Mouse (Mus musculus) gastrocnemius, adult 18-20 months (tissue): Measurements from ENCODE around the gene Jmjd8. TPM values are rescaled to one million over a fixed set of nuclear protein-coding genes. Genes with fewer than 3 reads are reported as not detected.

Source experiments
- DNase-seq: peaks from one replicate; pipeline ENCODE4 v3.0.0; 2021; ENCODE audit warnings: low spot score
- total RNA-seq, 2 experiments: library from RNA; stranded (reverse); gene quantifications; 2 replicates each; pipeline ENCODE4 v1.2.3; 2021

Jmjd8 gene
- total RNA-seq, 2 experiments from 2014 or later = 12.6 to 14.2 TPM

GRCm38 (mm10) chr17:25832436-25833290 lies 4.0 kb downstream of the Jmjd8 start:
- peak; percentile 100 for DNase-seq

DNA sequence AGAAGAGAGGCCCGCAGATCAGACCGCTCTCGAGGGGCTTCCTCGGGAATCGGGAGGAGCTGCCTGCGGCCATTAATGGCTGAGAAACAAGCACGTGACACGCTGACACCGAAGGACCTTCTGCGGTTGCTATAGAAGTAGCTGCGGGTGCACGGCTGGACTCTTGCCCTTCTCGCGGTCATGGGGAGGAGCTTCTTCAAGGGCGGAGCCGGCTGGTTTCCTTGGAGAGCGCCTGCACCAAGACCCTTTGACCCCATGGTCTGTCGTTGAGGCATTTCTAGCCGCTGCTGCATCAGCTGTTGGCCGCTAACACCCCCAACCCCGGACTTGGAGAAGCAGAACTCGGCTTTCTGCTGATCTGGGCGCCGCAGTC lies 4.6 kb downstream of the Jmjd8 start, which contains the start of gene Stub1:
TSS of gene Stub1 (minus strand) at position 114 of the 373 bp plus-strand sequence.
- peak; percentile 96 for DNase-seq

- no peak for DNase-seq
Measured at GRCm38 (mm10) chr17:25833961-25834594, 5.4 kb downstream of the Jmjd8 start.

DNA sequence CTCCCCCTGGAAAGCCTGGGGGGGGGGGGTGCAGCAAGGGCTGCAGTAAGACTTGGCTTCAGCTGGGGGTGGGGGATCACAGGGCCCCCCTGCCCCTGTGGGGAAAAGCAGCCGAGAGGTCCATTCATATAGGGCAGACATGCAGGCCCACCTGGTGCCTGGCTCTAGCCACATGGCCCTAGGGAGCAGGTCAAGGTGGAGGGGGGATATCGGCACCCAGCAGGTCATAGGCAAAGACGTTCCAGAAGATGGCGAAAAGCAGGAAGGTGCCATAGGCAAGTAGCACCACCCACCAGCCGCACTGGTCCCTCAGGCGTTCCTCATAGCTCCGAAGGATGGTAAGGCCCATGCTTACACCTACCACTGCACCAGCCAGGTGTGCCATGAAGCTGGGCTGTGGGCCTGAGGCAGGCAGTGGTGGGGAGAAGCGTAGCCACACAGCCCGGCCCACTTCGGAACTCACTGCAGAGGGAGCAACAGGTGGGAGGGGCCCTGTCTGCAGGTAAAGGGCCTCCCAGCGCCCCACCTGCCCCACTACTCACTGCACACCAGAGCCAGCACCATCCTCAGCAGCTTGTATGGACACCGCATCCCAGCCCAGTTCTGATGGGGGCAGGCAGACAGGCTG lies 6.0 kb downstream of the Jmjd8 start:
- DNase-seq = no peak

GRCm38 (mm10) chr17:25835301-25835700 lies 6.6 kb downstream of the Jmjd8 start:
- no peak for DNase-seq

- DNase-seq = no peak
Measured at GRCm38 (mm10) chr17:25835816-25836215, 7.1 kb downstream of the Jmjd8 start.

- DNase-seq = peak; percentile 42
Measured at GRCm38 (mm10) chr17:25836397-25837075, 7.9 kb downstream of the Jmjd8 start.

DNA sequence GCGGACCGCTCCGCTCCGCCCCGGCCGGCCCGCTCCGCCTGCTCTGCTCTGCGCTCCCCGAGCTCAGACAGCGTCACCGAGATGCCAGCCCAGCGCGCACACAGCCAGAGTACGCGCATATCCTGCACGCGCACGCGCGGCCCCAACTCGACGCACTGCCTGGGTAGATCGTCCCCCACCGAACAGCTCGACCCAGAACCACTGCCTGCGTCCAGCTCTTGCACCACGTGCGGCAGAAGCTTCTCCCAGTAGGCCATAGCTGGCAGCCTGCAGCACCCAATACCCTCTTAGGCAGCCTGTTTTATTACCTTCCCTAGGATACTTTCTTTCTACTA lies 8.4 kb downstream of the Jmjd8 start, which contains the start of gene Rhbdl1:
TSS of gene Rhbdl1 (minus strand) at position 220 of the 335 bp plus-strand sequence.
- DNase-seq = peak; percentile 85

DNA sequence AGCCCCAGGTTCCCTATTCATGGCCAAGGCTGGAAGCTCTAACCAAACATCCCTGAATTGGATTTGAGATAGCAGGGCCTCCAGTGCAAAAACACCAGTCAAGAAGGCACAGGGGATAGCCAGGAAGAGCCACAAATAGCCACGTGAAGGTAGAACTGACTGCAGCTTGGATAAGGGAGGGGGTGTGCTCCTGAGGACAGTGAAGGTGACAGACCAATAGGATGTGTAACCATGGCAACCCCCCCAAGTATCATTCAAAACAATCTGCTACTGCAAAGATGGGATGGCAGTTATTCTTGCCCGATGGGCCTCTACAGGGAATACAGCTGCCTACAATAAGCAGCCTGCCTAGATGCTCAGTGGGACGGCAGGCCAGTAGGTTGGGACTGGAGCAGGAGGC lies 8.9 kb downstream of the Jmjd8 start:
- DNase-seq = no peak

GRCm38 (mm10) chr17:25838904-25839303 lies 10.2 kb downstream of the Jmjd8 start:
- no peak for DNase-seq

DNA sequence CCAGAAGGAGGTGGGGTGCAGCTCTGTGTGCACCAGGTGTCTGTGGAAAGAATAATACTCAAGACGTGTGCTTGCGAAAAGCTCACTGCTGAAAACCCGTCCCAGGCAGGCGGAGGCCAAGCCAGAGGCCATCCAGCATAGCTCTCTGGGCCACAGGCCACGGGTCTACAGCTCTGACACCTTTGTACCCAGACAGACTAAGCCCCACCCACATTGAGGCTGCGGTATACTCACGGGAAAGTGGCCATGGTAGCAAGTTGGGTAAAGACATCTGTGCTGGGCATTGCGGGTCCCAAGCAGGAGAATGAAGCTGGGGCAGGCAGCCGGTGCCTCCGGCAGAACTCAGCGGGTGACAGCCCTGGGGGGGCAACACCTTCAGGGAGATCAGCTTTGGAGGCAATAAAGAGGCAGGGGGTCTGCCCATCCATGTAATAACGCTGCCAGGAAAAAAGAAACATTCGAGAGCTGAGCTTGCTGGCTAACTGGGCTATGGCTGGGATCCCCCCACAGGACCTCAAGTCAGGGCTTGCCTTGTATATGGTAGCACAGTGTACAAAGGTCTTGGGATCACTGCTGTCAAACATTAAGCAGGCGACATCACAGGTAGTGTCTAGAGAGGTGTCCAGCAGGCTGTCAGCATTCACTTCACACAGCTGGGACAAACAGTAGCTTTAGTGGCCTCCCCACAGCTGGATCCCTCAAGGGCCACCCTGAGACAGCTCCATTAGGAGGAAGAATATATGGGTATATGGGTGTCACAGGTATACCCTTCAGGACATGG lies 11.0 kb downstream of the Jmjd8 start:
- no peak for DNase-seq

GRCm38 (mm10) chr17:25840519-25840918 lies 11.9 kb downstream of the Jmjd8 start:
- no peak for DNase-seq

- no peak for DNase-seq
Measured at GRCm38 (mm10) chr17:25841117-25841880, 12.6 kb downstream of the Jmjd8 start, which contains the start of gene Gm20683. Gm20683 (minus strand) TSS chr17:25841763.

- no peak for DNase-seq
Measured at GRCm38 (mm10) chr17:25842509-25842908, 13.8 kb downstream of the Jmjd8 start.

DNA sequence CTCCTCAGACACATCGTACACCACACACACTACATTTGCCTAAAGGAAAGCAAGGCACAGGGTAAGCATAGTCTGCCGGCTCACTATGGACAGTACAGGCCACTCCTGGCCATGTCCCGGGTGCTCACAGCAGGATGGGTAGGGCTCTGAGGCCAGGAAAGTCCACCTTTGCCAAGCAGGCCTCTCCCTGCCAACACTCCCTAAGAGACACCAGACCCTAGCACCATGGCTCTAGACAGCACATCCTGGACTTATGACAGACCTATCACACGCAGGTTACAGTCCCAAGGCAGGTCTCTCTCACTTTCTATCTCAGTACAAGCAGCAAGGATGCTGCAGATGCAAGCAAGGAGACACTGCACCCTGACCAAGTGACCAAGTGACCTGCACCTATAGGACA lies 14.5 kb downstream of the Jmjd8 start:
- DNase-seq = no peak

DNA sequence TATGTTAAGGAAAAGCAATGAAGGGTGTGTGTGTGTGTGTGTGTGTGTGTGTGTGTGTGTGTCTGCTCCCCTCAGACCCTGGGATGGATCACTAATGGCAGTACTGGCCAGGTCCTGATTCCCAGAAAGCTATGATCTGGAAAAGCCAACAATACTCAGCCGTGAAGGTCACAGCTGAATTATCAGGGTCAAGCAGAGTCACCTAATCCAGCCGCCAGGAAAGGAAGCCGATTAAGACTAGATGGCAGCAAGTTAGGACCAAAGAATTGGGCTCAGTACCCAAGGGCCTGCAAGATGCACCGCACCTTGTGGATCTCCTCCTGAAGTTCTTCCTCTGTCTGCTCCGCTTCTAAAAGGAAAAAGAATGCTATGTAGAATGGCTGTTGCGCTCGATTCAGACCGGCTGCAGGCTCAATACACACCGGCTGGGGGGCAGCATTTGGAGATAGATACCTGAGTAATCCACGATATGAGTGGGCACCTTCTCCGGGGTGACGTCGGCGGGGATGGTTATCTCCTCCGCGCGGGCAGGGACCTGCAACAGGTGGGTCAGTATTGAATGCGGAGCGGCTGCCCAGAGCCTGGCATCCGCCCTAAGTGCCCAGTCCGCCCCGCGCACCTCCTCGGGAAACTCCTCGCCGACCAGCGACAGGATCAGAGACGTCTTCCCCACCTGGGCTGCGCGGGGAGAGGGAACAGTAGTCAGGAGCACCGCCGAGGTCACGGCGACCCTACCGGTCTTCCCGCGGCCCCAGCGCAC lies 15.1 kb downstream of the Jmjd8 start:
- no peak for DNase-seq

DNA sequence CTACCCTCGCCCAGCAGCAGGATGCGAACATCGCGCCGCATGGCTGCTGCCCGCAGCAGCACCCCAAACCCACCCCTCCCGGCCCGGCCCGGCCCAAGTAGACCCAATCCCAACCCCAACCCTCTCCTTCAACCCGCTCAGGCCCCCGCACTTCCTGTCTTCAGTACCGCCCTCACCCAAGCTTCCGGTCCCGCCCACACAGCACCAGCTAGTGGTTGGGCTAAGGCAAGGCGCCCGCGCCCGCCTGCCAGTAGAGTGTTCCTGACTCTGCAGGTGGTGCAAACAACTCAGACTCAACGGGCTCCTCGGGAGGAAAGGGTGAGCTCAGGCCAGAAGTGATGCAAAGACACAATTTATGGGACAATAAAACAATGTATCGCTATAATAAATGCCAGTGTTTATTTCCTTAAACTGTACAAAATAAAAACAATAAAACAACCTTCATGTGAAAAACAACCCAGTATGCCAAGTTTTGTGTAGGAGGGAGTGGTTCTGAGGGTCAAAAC lies 15.8 kb downstream of the Jmjd8 start, which contains the start of gene Rhot2:
TSS of gene Rhot2 (minus strand) at position 456 of the 506 bp plus-strand sequence.
- peak; percentile 97 for DNase-seq

DNA sequence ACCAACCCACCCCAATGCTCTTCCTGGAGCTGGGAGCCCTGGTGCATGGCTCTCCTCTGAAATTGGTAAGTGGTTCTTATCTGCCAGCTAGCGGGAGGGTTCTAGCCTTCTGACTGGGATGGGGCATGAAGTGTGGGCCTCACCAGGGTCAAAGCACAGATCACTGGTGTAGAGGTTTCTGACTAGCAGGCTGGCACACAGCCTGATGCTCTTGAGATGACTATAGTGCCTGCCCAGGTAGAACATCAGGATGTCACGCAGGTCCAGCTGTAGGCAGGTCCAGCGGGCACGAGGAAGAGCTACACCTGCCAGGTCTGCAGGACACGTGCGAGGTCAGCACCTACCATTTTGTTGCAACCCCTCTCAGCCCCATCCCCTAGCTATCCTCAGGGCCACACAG lies 31.6 kb downstream of the Jmjd8 start:
- DNase-seq = no peak
